Mouse (Mus musculus): Measurements from ENCODE around the gene Rbms3. TPM values are rescaled to one million over a fixed set of nuclear protein-coding genes. Genes with fewer than 3 reads are reported as not detected.

Rbms3 gene
- polyA plus RNA-seq, 1 experiment from 2014 or later, result 48.9 TPM

GRCm38 (mm10) chr9:117393626-117394525 is 235.8 kb downstream of the Rbms3 start:
- no peak overlapping the region for H3K9ac ChIP-seq (replicated peaks; ENCODE audit: low read depth)
- peaks cover 4% of the 10 kb centered on the region; the same call in 1 of the 2 replicates for H3K4me1 ChIP-seq (ENCODE audit: insufficient read depth, low read depth, low read length)
- no peaks in the 10 kb centered on the region for H3K27me3 ChIP-seq (replicated peaks; ENCODE audit: insufficient read depth, low read length)
- ATAC-seq, result peak; percentile 44
- no peak overlapping the region for H3K4me3 ChIP-seq (ENCODE audit: low read depth, low read length)
- WGBS, result 32% methylated on average over 18 of the region's 18 CpGs
- no peaks in the 10 kb centered on the region for H3K36me3 ChIP-seq (ENCODE audit: insufficient read depth, low read length)
- no peak overlapping the region for H3K27ac ChIP-seq (ENCODE audit: low read length)
- no peak overlapping the region for H3K4me2 ChIP-seq (replicated peaks; ENCODE audit: low read depth, low read length)
- peak; percentile 53 for DNase-seq (ENCODE audit: low spot score)
- no peak for TF ChIP-seq EP300 (IDR thresholded peaks at IDR 0.05)
- peak; percentile 52 for TF ChIP-seq CTCF (IDR thresholded peaks at IDR 0.05)
- no peaks in the 10 kb centered on the region for H3K9me3 ChIP-seq (ENCODE audit: low read length)

- no peaks in the 10 kb centered on the region for H3K9me3 ChIP-seq (ENCODE audit: low read length)
- no peak for TF ChIP-seq EP300 (IDR thresholded peaks at IDR 0.05)
- TF ChIP-seq CTCF (IDR thresholded peaks at IDR 0.05), result no peak
- no peaks in the 10 kb centered on the region for H3K4me1 ChIP-seq (ENCODE audit: insufficient read depth, low read depth, low read length)
- no peaks in the 10 kb centered on the region for H3K27me3 ChIP-seq (replicated peaks; ENCODE audit: insufficient read depth, low read length)
- WGBS, result 72% methylated on average over 9 of the region's 9 CpGs
- ATAC-seq (no peak), DNase-seq (ENCODE audit: low spot score) (no peak)
- no peaks in the 10 kb centered on the region for H3K36me3 ChIP-seq (ENCODE audit: insufficient read depth, low read length)
- H3K4me3 ChIP-seq (ENCODE audit: low read depth, low read length), result no peak overlapping the region
- H3K4me2 ChIP-seq (replicated peaks; ENCODE audit: low read depth, low read length), result no peak overlapping the region
- H3K27ac ChIP-seq (ENCODE audit: low read length), result no peak overlapping the region
- H3K9ac ChIP-seq (replicated peaks; ENCODE audit: low read depth), result no peak overlapping the region
Observed at GRCm38 (mm10) chr9:117388024-117388423, 241.7 kb downstream of the Rbms3 start.

- ATAC-seq, result no peak
- no peaks in the 10 kb centered on the region for H3K9me3 ChIP-seq (ENCODE audit: low read length)
- no peak overlapping the region for H3K4me3 ChIP-seq (ENCODE audit: low read depth, low read length)
- no peaks in the 10 kb centered on the region for H3K4me1 ChIP-seq (ENCODE audit: insufficient read depth, low read depth, low read length)
- TF ChIP-seq EP300 (IDR thresholded peaks at IDR 0.05) (no peak), CTCF (IDR thresholded peaks at IDR 0.05) (no peak)
- no peak overlapping the region for H3K4me2 ChIP-seq (replicated peaks; ENCODE audit: low read depth, low read length)
- no peak overlapping the region for H3K9ac ChIP-seq (replicated peaks; ENCODE audit: low read depth)
- peak; percentile 15 for DNase-seq (ENCODE audit: low spot score)
- 44% methylated on average over 5 of the region's 5 CpGs for WGBS
- H3K27ac ChIP-seq (ENCODE audit: low read length), result no peak overlapping the region
- no peaks in the 10 kb centered on the region for H3K36me3 ChIP-seq (ENCODE audit: insufficient read depth, low read length)
- H3K27me3 ChIP-seq (replicated peaks; ENCODE audit: insufficient read depth, low read length), result no peaks in the 10 kb centered on the region
Observed at GRCm38 (mm10) chr9:117380876-117381275, 248.8 kb downstream of the Rbms3 start.

- no peaks in the 10 kb centered on the region for H3K9me3 ChIP-seq (ENCODE audit: low read length)
- ATAC-seq (no peak), DNase-seq (ENCODE audit: low spot score) (no peak)
- no peaks in the 10 kb centered on the region for H3K27me3 ChIP-seq (replicated peaks; ENCODE audit: insufficient read depth, low read length)
- H3K27ac ChIP-seq (ENCODE audit: low read length), result no peak overlapping the region
- 41% methylated on average over 5 of the region's 5 CpGs for WGBS
- no peak overlapping the region for H3K4me3 ChIP-seq (ENCODE audit: low read depth, low read length)
- H3K4me2 ChIP-seq (replicated peaks; ENCODE audit: low read depth, low read length), result no peak overlapping the region
- H3K9ac ChIP-seq (replicated peaks; ENCODE audit: low read depth), result no peak overlapping the region
- H3K4me1 ChIP-seq (ENCODE audit: insufficient read depth, low read depth, low read length), result no peaks in the 10 kb centered on the region
- H3K36me3 ChIP-seq (ENCODE audit: insufficient read depth, low read length), result no peaks in the 10 kb centered on the region
- TF ChIP-seq EP300 (IDR thresholded peaks at IDR 0.05) (no peak), CTCF (IDR thresholded peaks at IDR 0.05) (no peak)
Observed at GRCm38 (mm10) chr9:117380076-117380475, 249.6 kb downstream of the Rbms3 start.

DNA sequence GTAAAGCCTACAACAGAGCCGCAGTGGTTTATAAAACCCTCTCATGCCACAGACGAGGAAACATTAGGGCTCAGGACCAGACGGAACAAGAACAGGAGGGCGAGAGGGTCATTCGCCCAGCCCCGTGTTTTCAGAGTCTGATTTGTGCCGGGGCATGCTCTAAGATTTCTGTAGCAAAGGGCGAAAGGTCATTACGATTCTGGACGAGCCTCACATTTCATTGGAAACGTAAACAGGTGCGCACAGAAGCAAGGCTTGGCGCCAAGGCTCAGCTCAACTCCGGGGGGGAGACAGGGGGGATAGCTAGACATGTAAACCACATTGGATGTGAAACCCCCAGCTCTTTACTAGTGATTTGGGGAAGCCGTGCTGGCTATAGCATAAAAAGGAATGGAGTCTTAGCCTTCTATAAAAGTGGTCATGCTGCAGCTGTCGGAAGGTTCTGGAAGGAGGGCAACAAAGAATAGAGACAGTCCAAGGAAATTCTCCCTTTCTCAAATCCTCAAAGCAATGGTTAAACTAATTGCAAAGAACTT is 250.2 kb downstream of the Rbms3 start:
- TF ChIP-seq EP300 (IDR thresholded peaks at IDR 0.05), result no peak
- TF ChIP-seq CTCF (IDR thresholded peaks at IDR 0.05), result no peak
- Histone ChIP-seq H3K4me1 (ENCODE audit: insufficient read depth, low read depth, low read length) (no peaks in the 10 kb centered on the region), H3K4me3 (ENCODE audit: low read depth, low read length) (no peak overlapping the region), H3K9ac (replicated peaks; ENCODE audit: low read depth) (no peak overlapping the region), H3K27me3 (replicated peaks; ENCODE audit: insufficient read depth, low read length) (no peaks in the 10 kb centered on the region), H3K4me2 (replicated peaks; ENCODE audit: low read depth, low read length) (no peak overlapping the region), H3K27ac (ENCODE audit: low read length) (no peak overlapping the region), H3K9me3 (ENCODE audit: low read length) (no peaks in the 10 kb centered on the region), H3K36me3 (ENCODE audit: insufficient read depth, low read length) (no peaks in the 10 kb centered on the region)
- 61% methylated on average over 16 of the region's 16 CpGs for WGBS
- ATAC-seq, result no peak
- DNase-seq (ENCODE audit: low spot score), result no peak

DNA sequence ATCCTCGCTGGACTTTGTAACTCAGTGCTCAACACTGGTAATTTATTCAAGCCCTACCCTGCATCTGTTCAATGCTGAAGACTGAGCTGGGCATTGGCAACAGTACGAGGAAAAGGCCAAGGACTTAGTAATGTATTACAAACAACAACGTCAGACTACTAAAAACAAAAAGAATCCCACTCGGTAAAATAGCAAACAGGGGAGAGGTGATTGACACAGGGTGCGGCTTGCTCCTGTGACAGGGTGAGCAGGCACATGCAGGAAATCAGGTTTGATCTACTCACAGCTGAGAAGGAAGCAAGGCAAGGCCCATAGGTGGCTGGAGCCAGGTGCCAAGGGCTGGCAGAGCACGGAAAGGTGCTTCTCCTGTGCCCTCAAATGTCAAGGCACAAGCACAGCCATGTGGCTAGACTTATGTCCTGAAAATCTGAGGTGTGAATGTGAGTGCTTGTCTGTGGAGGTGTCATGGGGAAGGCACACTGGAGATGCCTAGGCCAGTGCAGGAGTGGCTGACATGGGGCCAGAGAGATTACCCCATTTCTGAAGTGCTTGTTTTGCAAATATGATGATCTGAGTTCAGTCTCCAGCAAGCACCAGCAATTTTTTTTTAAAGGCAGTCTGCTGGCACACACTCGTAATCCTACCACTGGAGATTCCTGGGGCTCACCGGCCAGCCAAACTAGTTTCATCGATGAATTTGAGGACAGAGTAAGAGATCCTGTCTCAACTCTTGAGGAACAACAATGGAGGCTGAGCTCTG is 251.4 kb downstream of the Rbms3 start:
- H3K4me2 ChIP-seq (replicated peaks; ENCODE audit: low read depth, low read length), result no peak overlapping the region
- no peak overlapping the region for H3K27ac ChIP-seq (ENCODE audit: low read length)
- ATAC-seq (no peak), DNase-seq (ENCODE audit: low spot score) (no peak)
- no peaks in the 10 kb centered on the region for H3K9me3 ChIP-seq (ENCODE audit: low read length)
- no peaks in the 10 kb centered on the region for H3K27me3 ChIP-seq (replicated peaks; ENCODE audit: insufficient read depth, low read length)
- no peak for TF ChIP-seq CTCF (IDR thresholded peaks at IDR 0.05)
- no peak for TF ChIP-seq EP300 (IDR thresholded peaks at IDR 0.05)
- no peak overlapping the region for H3K9ac ChIP-seq (replicated peaks; ENCODE audit: low read depth)
- no peaks in the 10 kb centered on the region for H3K4me1 ChIP-seq (ENCODE audit: insufficient read depth, low read depth, low read length)
- H3K4me3 ChIP-seq (ENCODE audit: low read depth, low read length), result no peak overlapping the region
- H3K36me3 ChIP-seq (ENCODE audit: insufficient read depth, low read length), result no peaks in the 10 kb centered on the region
- 54% methylated on average over 9 of the region's 9 CpGs for WGBS
